Mouse (Mus musculus): ENCODE results near the gene Lamb2.

GRCm38 (mm10) chr9:108455747-108456571 is 23.6 kb upstream of the Lamb2 start:
- TF ChIP-seq CTCF (IDR thresholded peaks at IDR 0.05; ENCODE audit: low read depth) (no peak), EP300 (optimal IDR thresholded peaks at IDR 0.05) (no peak)

Measured in stomach, postnatal 0 days (tissue).